Mouse (Mus musculus) testis, adult 2 months (tissue): ENCODE results near the gene Chrna1. TPM values are rescaled to one million over a fixed set of nuclear protein-coding genes. Genes with fewer than 3 reads are reported as not detected.

Source experiments
- H3K27ac ChIP-seq: fragments of 200-500 bp; 2 replicates; pipeline ENCODE4 v1.5.1; 2012; ENCODE audit warnings: low read depth, low read length; ENCODE audit not compliant: control insufficient read depth, insufficient read depth
- H3K27me3 ChIP-seq: fragments of 200-500 bp; 2 replicates; pipeline ENCODE4 v1.6.1; 2012; ENCODE audit warnings: mild to moderate bottlenecking, low read length, moderate library complexity; ENCODE audit not compliant: control insufficient read depth, insufficient read depth
- H3K36me3 ChIP-seq: fragments of 200-500 bp; 2 replicates; pipeline ENCODE4 v1.6.1; 2012; ENCODE audit warnings: mild to moderate bottlenecking, low read length; ENCODE audit not compliant: control insufficient read depth, insufficient read depth
- H3K4me1 ChIP-seq: fragments of 200-500 bp; 2 replicates; pipeline ENCODE4 v1.6.1; 2012; ENCODE audit warnings: low read length; ENCODE audit not compliant: control insufficient read depth, insufficient read depth
- H3K4me3 ChIP-seq: fragments of 200-500 bp; 2 replicates; pipeline ENCODE4 v1.5.1; 2012; ENCODE audit warnings: low read depth, mild to moderate bottlenecking, low read length, moderate library complexity, mixed read lengths; ENCODE audit not compliant: control insufficient read depth
- CTCF ChIP-seq: fragments of 200-500 bp; IDR thresholded peaks from 2 replicates; pipeline ENCODE4 v1.5.1; 2012; ENCODE audit warnings: low read depth, mild to moderate bottlenecking, inconsistent platforms, low read length, moderate library complexity; ENCODE audit not compliant: control insufficient read depth, insufficient read depth, insufficient replicate concordance
- POLR2A ChIP-seq: fragments of 200-500 bp; IDR thresholded peaks from 2 replicates; pipeline ENCODE4 v1.6.1; 2012; ENCODE audit warnings: low read depth, mild to moderate bottlenecking, inconsistent platforms, low read length, moderate library complexity; ENCODE audit not compliant: control insufficient read depth
- polyA plus RNA-seq: library from polyadenylated mRNA; depleted of rRNA; stranded (reverse); fragments of >200 nt; gene quantifications from 2 replicates; pipeline ENCODE4 v1.2.3, GENCODE M21; 2012

Chrna1 gene
- polyA plus RNA-seq, 1 experiment, result 0.12 TPM

- no peak overlapping the region for H3K27ac ChIP-seq
These were observed 11.1 kb upstream of the Chrna1 start for GRCm38 (mm10) chr2:73591246-73591645.

GRCm38 (mm10) chr2:73590106-73590505 lies 10.0 kb upstream of the Chrna1 start:
- TF ChIP-seq CTCF (no peak), POLR2A (no peak)
- H3K27ac ChIP-seq, result no peak overlapping the region
- H3K27me3 ChIP-seq, result no peaks in the 10 kb centered on the region
- no peak overlapping the region for H3K4me3 ChIP-seq
- H3K4me1 ChIP-seq, result peaks cover 9% of the 10 kb centered on the region
- H3K36me3 ChIP-seq, result no peaks in the 10 kb centered on the region

More at GRCm38 (mm10) chr2:73591246-73591645, 11.1 kb upstream of the Chrna1 start:
- H3K27me3 ChIP-seq, result no peaks in the 10 kb centered on the region
- no peaks in the 10 kb centered on the region for H3K36me3 ChIP-seq
- H3K4me1 ChIP-seq, result peaks cover 5% of the 10 kb centered on the region; the same call in 1 of the 2 replicates
- TF ChIP-seq CTCF (no peak), POLR2A (no peak)
- H3K4me3 ChIP-seq, result no peak overlapping the region

GRCm38 (mm10) chr2:73588951-73589350 lies 8.8 kb upstream of the Chrna1 start:
- H3K4me3 ChIP-seq, result no peak overlapping the region
- no peaks in the 10 kb centered on the region; the same call in 1 of the 2 replicates for H3K27me3 ChIP-seq
- H3K4me1 ChIP-seq, result peaks cover 9% of the 10 kb centered on the region
- H3K36me3 ChIP-seq, result no peaks in the 10 kb centered on the region
- no peak overlapping the region for H3K27ac ChIP-seq
- TF ChIP-seq CTCF (no peak), POLR2A (no peak)

GRCm38 (mm10) chr2:73587109-73587506 lies 7.0 kb upstream of the Chrna1 start:
- Histone ChIP-seq H3K36me3 (no peaks in the 10 kb centered on the region), H3K4me1 (peaks cover 5% of the 10 kb centered on the region)

GRCm38 (mm10) chr2:73586392-73587108 lies 6.4 kb upstream of the Chrna1 start:
- H3K27me3 ChIP-seq, result no peaks in the 10 kb centered on the region; the same call in 1 of the 2 replicates
- H3K36me3 ChIP-seq, result no peaks in the 10 kb centered on the region
- no peak overlapping the region for H3K4me3 ChIP-seq
- H3K4me1 ChIP-seq, result peaks cover 4% of the 10 kb centered on the region
- no peak overlapping the region for H3K27ac ChIP-seq
- no peak for TF ChIP-seq CTCF

More at GRCm38 (mm10) chr2:73587109-73587506, 7.0 kb upstream of the Chrna1 start:
- no peaks in the 10 kb centered on the region; the same call in 1 of the 2 replicates for H3K27me3 ChIP-seq
- no peak overlapping the region for H3K4me3 ChIP-seq
- TF ChIP-seq POLR2A (no peak), CTCF (no peak)
- H3K27ac ChIP-seq, result no peak overlapping the region

GRCm38 (mm10) chr2:73585347-73585831 lies 5.3 kb upstream of the Chrna1 start:
- no peak overlapping the region for H3K27ac ChIP-seq
- peak overlapping the region; percentile 26 for H3K4me3 ChIP-seq
- no peaks in the 10 kb centered on the region; the same call in 1 of the 2 replicates for H3K27me3 ChIP-seq
- H3K4me1 ChIP-seq, result peaks cover 4% of the 10 kb centered on the region
- TF ChIP-seq POLR2A (no peak), CTCF (no peak)
- H3K36me3 ChIP-seq, result no peaks in the 10 kb centered on the region

GRCm38 (mm10) chr2:73584645-73585346 lies 4.7 kb upstream of the Chrna1 start:
- H3K36me3 ChIP-seq, result no peaks in the 10 kb centered on the region
- TF ChIP-seq POLR2A, result no peak
- peak; percentile 58; the same call in 1 of the 2 replicates for TF ChIP-seq CTCF
- peak overlapping the region; percentile 58 for H3K4me3 ChIP-seq

More at GRCm38 (mm10) chr2:73584645-73585346, 4.7 kb upstream of the Chrna1 start:
- H3K27me3 ChIP-seq, result no peaks in the 10 kb centered on the region; the same call in 1 of the 2 replicates
- no peak overlapping the region for H3K27ac ChIP-seq
- H3K4me1 ChIP-seq, result peaks cover 4% of the 10 kb centered on the region
